ENCODE assay signal across 18 mouse cellular contexts in genomic region chr13:45414031-45414430, GRCm38 (mm10). TPM values are rescaled to one million over a fixed set of nuclear protein-coding genes. Genes with fewer than 3 reads are reported as not detected.
DNase-seq lines count a peak whose midpoint lies in the region; ATAC-seq and TF ChIP-seq lines count a peak whose summit lies in the region.
"Had no signal": no experiment of that assay in that cellular context is flagged by ENCODE, and none has a peak within 500 bp of the region (broad histone marks: within the 10 kb centered on the region; RNA-seq: fewer than 3 reads in every experiment).

No protein-coding gene starts in this region.

- peak overlapping the region; percentile 59 for H3K27ac ChIP-seq in embryonic facial prominence, embryonic 14.5 days (replicated peaks; ENCODE audit: low read depth, low read length)
- 0 out of 2 replicates have a peak overlapping the region, but pooled peaks have one; percentile 16 for H3K27ac ChIP-seq in limb, embryonic 14.5 days (replicated peaks; ENCODE audit: low read depth, low read length)
- H3K27ac ChIP-seq in layer of hippocampus, adult 2 months: no peak overlapping the region
- H3K27ac ChIP-seq: forebrain, embryonic 13.5 days; hindbrain, embryonic 15.5 days had no signal

- no peak for TF ChIP-seq POLR2A in limb, embryonic 14.5 days (IDR thresholded peaks at IDR 0.05; ENCODE audit: borderline replicate concordance, extremely low read depth, insufficient read depth, insufficient read length)

- no peak overlapping the region for H3K9ac ChIP-seq in embryonic facial prominence, embryonic 14.5 days (ENCODE audit: low read depth, low read length)
- no peak overlapping the region for H3K9ac ChIP-seq in limb, embryonic 14.5 days (ENCODE audit: low read depth, low read length, severe bottlenecking)
- H3K9ac ChIP-seq: forebrain, embryonic 13.5 days; heart, embryonic 12.5 days; hindbrain, embryonic 15.5 days had no signal

- peaks cover 28% of the 10 kb centered on the region for H3K4me1 ChIP-seq in embryonic facial prominence, embryonic 14.5 days (ENCODE audit: control insufficient read depth, insufficient read depth, low read length)
- H3K4me1 ChIP-seq in limb, embryonic 14.5 days (ENCODE audit: control insufficient read depth, insufficient read depth, low read length): peaks cover 20% of the 10 kb centered on the region

- no peak for TF ChIP-seq CTCF in layer of hippocampus, adult 2 months (conservative IDR thresholded peaks at IDR 0.05)

- peaks cover 41% of the 10 kb centered on the region for H3K36me3 ChIP-seq in embryonic facial prominence, embryonic 14.5 days (ENCODE audit: control insufficient read depth, insufficient read depth, low read length)
- peaks cover 44% of the 10 kb centered on the region for H3K36me3 ChIP-seq in limb, embryonic 14.5 days (ENCODE audit: control insufficient read depth, insufficient read depth, low read length)

- WGBS in embryonic facial prominence, embryonic 14.5 days: 19% methylated on average over 9 of the region's 9 CpGs
- WGBS in limb, embryonic 14.5 days: 36% methylated on average over 9 of the region's 9 CpGs

- peak; percentile 52 for DNase-seq in embryo, embryonic 11 days
- DNase-seq in embryo, embryonic 10.5 days (ENCODE audit: low spot score): no peak
- peak; percentile 64 for DNase-seq in NIH3T3 (ENCODE audit: low read depth)
- no peak for DNase-seq in embryonic facial prominence, embryonic 14.5 days (ENCODE audit: low spot score)
- DNase-seq in limb, embryonic 14.5 days (ENCODE audit: low spot score): no peak
- DNase-seq in spleen, adult 18-20 months: no peak
- DNase-seq in layer of hippocampus, adult 2 months (ENCODE audit: low spot score in 2 of 2): no peak
- DNase-seq: cerebellum, postnatal 10 days; gastrocnemius, postnatal 36 days; kidney, adult 2 months; kidney, postnatal 14 days; layer of hippocampus, adult 9-11 months; right cerebral cortex, postnatal 14 days; thymus, postnatal 14 days had no signal

- no peak overlapping the region for H3K4me3 ChIP-seq in embryonic facial prominence, embryonic 14.5 days (ENCODE audit: low read depth, low read length)
- no peak overlapping the region for H3K4me3 ChIP-seq in limb, embryonic 14.5 days (replicated peaks; ENCODE audit: low read length)
- no peak overlapping the region for H3K4me3 ChIP-seq in layer of hippocampus, adult 2 months
- H3K4me3 ChIP-seq: forebrain, embryonic 13.5 days; heart, embryonic 12.5 days; hindbrain, embryonic 15.5 days had no signal

- H3K9me3 ChIP-seq in embryonic facial prominence, embryonic 14.5 days (ENCODE audit: control insufficient read depth, low read length): no peaks in the 10 kb centered on the region
- 0 out of 2 replicates have a peak, but pooled peaks cover 3% of the 10 kb centered on the region for H3K9me3 ChIP-seq in limb, embryonic 14.5 days (ENCODE audit: control insufficient read depth, low read length)
- H3K9me3 ChIP-seq: forebrain, embryonic 13.5 days; heart, embryonic 12.5 days; hindbrain, embryonic 15.5 days had no signal

- H3K4me2 ChIP-seq in embryonic facial prominence, embryonic 14.5 days (ENCODE audit: low read depth, low read length): no peak overlapping the region
- no peak overlapping the region for H3K4me2 ChIP-seq in limb, embryonic 14.5 days (replicated peaks; ENCODE audit: low read depth, low read length, severe bottlenecking)
- H3K4me2 ChIP-seq: forebrain, embryonic 13.5 days; heart, embryonic 12.5 days; hindbrain, embryonic 15.5 days had no signal

- ATAC-seq in embryonic facial prominence, embryonic 14.5 days (ENCODE audit: low read depth): no peak
- ATAC-seq in limb, embryonic 14.5 days (ENCODE audit: low FRiP score, low read depth): no peak
- ATAC-seq in erythroid progenitor cell, adult 5-6 weeks (replicated peaks; ENCODE audit: low FRiP score, poor library complexity, severe bottlenecking): no peak
- ATAC-seq: forebrain, embryonic 13.5 days had no signal

- H3K27me3 ChIP-seq in embryonic facial prominence, embryonic 14.5 days (replicated peaks; ENCODE audit: control insufficient read depth, insufficient read depth, low read length): no peaks in the 10 kb centered on the region
- no peaks in the 10 kb centered on the region for H3K27me3 ChIP-seq in limb, embryonic 14.5 days (ENCODE audit: control insufficient read depth, insufficient read depth, low read length)
- H3K27me3 ChIP-seq: heart, embryonic 12.5 days had no signal

RNA-seq across cellular contexts. Expression of gene Mylip, which starts 24.5 kb away (rescaled TPM):
- polyA plus RNA-seq in embryonic facial prominence, embryonic 14.5 days (2014; fragmentation: Nextera tagmentation; extraction: Ambion mirVana): 10.4 and 11.2 TPM in 2 replicates
- 29.6 and 34.1 TPM in 2 replicates for polyA plus RNA-seq in limb, embryonic 14.5 days (2012; rRNA removed)
- polyA plus RNA-seq in limb, embryonic 14.5 days (2014; fragmentation: Nextera tagmentation; extraction: Ambion mirVana): 10.9 and 16.5 TPM in 2 replicates
- 10 to 100 TPM; 18.8 to 21.0 TPM for total RNA-seq in layer of hippocampus, adult 2 months (2021)
- total RNA-seq in erythroid progenitor cell, adult 5-6 weeks (2015; ENCODE audit: low replicate concordance): 43.2 and 55.8 TPM in 2 replicates
- 30.9 and 54.2 TPM in 2 replicates for total RNA-seq in erythroid progenitor cell, adult 5-6 weeks (2017; ENCODE audit: low replicate concordance)

Comparison
In these comparisons a context has a peak if more than half of its experiments do, and no peak if none do; other contexts are left out.
1. DNase-seq: peak in embryo, embryonic 11 days (single experiment) and NIH3T3 (single experiment); none in embryo, embryonic 10.5 days (single experiment), embryonic facial prominence, embryonic 14.5 days (single experiment), limb, embryonic 14.5 days (single experiment), spleen, adult 18-20 months (0 of 2) and layer of hippocampus, adult 2 months (0 of 2).